Mouse (Mus musculus) heart, adult 2 months (tissue): Measurements from ENCODE around the gene Osbpl2.

Experiments
- CTCF ChIP-seq: fragments of 200-600 bp; IDR thresholded peaks from 2 replicates; pipeline ENCODE4 v1.8.1; 2022; ENCODE audit warnings: antibody characterized with exemption, mild to moderate bottlenecking, moderate library complexity
- EP300 ChIP-seq: fragments of 200-500 bp; IDR thresholded peaks from 2 replicates; pipeline ENCODE4 v1.6.1; 2011; ENCODE audit warnings: low read depth, low read length, control low read depth; ENCODE audit not compliant: insufficient read depth

DNA sequence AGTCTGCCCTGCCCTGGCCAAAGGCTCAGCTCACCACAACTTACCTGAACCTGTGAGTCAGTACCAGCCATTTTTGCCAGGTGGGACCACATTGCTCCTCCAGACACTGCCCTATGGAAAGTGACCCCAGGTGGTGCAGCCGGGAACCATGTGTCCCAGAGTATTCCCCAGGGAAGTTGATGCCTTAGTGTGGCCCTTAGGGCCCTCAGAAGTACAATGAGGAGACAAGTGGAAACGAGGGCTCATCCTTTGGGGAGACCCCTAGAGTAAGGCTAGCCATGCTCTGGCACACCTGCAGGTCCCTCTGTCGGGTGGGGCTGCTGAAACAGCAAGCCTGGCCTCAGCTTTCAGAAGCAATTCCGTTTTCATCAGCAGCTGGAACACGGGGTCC, 32.5 kb upstream of the Osbpl2 start:
- TF ChIP-seq CTCF (no peak), EP300 (no peak)
